Mouse (Mus musculus) forebrain, embryonic 15.5 days (tissue): Measurements from ENCODE around the gene Hecw2. TPM values are rescaled to one million over a fixed set of nuclear protein-coding genes. Genes with fewer than 3 reads are reported as not detected.

ENCODE experiments used
- microRNA-seq: library from miRNA; unstranded; fragments of <30 nt; microRNA quantifications from one replicate; pipeline ENCODE4, GENCODE M21; 2016
- polyA plus RNA-seq: library from polyadenylated mRNA; unstranded; fragments of >200 nt; fragmentation: Nextera tagmentation; extraction: Ambion mirVana; gene quantifications from 2 replicates; pipeline ENCODE4 v1.2.1, GENCODE M21; 2015

Gene Hecw2
- polyA plus RNA-seq, 1 experiment from 2014 or later: 4.3 TPM

Small RNA genes within 50 kb of the gene (microRNA-seq; reads per million reads assigned to microRNA genes)
- gene Mir7681: not detected

Other genes with a start within 250 kb of the Hecw2 start
- 0.18 TPM in 1 of 2 replicates, not detected in the other for gene Ccdc150, start 55.5 kb upstream of the Hecw2 start, polyA plus RNA-seq
- gene Gtf3c3, start 243.8 kb upstream of the Hecw2 start, polyA plus RNA-seq: 23.8 and 24.3 TPM in 2 replicates